Mouse (Mus musculus): ENCODE measurements at regions not wholly inside any gene's neighbourhood (a gene's known extent, or its start where the extent isn't known, plus 50 kb on each side); places are given as distances from the start of the nearest gene placed in this dataset.

DNA sequence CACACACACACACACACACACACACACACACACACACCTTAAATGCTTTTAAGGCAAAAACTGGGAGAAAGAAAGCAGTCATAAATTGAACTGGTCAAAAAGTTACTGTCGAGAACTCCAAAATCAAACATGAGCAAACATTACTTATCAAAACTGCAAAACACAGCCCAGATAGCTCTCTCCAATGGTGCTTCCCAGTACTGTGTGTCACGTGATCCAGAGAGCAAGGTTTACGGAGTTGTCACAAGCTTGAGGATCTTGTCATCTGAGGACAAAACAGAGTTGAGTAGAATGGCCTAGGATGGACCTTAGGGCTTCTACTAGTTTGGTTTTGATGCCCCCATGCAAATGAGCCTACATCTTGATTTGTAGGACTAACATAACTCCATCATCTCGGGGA lies 102.3 kb upstream of the Bcl6 start:
- in situ Hi-C loops (cut with MboI; ENCODE audit: low pct_unique_long_range_greater_than_20kb in 1 of 2, low sequenced_read_pairs in 2 of 2, unreplicated experiment in 1 of 2) = no loop called here

DNA sequence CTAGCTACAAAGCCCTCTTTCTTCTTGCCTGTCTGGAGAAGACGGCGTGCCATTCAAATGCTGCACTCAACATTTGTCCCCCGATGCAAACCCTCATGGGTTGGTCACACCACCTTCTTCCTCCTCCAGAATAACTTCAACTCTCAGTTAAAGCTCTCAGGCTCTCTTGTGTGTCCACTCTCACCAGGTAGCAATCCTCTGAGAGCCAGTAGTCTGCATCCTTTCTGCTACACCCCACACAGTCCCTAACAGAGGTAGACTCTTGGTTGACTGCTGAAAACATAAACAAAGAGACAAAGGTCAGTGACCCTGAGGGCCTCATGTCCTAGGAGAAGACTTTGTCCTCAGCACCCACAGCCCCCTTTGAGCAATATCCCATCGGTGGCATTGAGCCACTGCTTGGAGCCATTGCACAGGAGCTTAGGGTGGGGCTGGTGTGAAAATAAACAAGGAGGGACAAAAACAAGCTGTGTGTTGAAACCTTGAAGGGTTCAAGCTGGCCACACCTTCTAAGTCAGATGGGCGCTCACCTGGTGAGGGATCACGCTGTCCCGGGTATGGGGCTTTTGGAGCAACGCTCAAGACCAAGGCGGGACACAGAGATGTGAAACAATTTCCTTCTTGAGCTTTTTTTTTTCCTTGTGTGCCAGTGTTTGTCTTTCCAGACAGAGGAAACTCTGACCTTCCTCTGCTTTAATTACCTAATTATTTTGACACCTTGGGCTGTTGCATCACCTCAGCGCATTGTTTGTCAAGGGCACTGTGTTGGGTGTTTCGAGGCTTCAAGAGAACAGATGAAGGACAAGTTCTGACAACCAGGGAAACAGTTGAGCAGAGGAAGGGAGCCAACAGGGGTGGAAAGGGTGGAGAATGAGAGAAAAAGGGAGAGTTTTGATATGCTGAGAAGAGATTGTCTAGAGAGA lies 101.4 kb upstream of the Bcl6 start:
- in situ Hi-C loops (cut with MboI; ENCODE audit: low pct_unique_long_range_greater_than_20kb in 1 of 2, low sequenced_read_pairs in 2 of 2, unreplicated experiment in 1 of 2) = no loop called here

DNA sequence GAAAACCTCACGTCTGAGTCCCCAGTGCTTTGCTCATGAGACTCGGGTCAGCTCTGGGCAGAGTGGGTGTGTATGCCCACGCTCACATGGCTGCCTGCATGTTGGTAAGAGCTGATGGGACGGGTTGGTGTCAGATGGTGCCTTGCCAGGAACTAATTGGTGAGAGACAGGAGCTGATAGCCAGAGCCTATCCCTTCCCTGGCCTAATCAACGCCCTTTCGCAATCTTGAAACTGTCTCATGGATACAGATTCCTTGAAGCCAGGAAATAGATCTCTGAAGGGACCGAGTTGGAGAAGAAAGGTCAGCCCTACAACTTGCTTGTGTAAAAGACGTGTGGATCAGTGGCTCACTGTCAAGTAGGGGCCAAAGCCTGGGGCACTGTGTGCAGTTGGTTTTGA lies 95.3 kb upstream of the Bcl6 start:
- in situ Hi-C loops (cut with MboI; ENCODE audit: low pct_unique_long_range_greater_than_20kb in 1 of 2, low sequenced_read_pairs in 2 of 2, unreplicated experiment in 1 of 2) = no loop called here

DNA sequence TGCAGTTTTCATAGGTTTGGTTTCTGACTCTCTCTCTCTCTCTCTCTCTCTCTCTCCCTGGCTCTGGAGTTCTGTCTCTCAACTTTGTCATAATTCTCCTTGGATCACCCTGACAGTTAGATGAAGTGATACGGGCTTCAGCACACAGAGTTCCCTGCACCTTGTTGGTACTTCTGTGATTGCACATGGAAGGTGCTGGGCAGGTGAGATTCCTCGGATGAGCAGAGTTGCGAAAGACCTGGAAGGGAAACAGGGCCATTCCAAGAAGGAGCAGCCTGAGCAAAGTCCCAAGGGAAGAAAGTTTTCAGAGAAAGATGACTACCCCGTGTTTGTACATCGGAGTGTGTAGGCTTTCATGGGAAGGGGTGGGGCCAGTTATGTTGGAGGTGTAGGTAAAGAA lies 91.8 kb upstream of the Bcl6 start:
- in situ Hi-C loops (cut with MboI; ENCODE audit: low pct_unique_long_range_greater_than_20kb in 1 of 2, low sequenced_read_pairs in 2 of 2, unreplicated experiment in 1 of 2) = no loop called here

DNA sequence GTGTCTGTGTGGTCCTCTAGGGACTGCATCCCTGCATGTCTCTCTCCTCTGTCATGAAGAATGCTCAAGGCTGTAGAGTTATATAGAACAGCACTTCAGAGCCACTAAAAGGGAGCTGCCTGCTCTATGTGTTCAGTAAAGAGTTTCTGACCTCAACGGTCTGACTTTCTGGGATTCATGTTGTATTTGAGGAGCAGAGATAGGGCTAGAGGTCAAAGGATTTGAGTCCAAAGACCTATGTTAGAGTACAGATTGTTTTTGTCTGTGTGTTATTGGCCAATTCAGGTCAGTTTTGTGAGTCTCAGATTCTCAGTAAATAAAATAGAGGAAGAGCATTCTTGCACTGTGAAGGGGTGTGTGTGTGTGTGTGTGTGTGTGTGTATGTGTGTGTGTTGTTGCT lies 90.0 kb upstream of the Bcl6 start:
- in situ Hi-C loops (cut with MboI; ENCODE audit: low pct_unique_long_range_greater_than_20kb in 1 of 2, low sequenced_read_pairs in 2 of 2, unreplicated experiment in 1 of 2) = no loop called here

DNA sequence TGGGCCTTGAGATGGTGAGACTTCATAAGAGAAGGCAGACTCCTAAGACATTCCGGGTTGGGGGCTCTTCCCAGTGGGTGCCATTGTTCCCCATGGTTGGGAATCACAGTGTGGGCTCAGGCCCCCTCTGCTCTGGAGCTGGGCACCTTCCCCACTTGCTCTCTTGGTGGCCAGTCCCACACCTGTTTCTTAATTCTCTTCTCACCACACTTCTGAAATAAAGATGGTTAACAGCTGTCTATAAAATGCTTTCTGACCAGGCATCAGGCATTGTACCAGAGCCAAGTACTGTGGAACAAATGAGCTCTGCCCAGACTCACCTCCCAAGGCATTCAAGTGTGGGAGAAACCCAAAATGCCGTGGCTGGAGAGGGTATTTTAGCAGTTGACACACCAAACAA lies 88.8 kb upstream of the Bcl6 start:
- in situ Hi-C loops (cut with MboI; ENCODE audit: low pct_unique_long_range_greater_than_20kb in 1 of 2, low sequenced_read_pairs in 2 of 2, unreplicated experiment in 1 of 2) = no loop called here

DNA sequence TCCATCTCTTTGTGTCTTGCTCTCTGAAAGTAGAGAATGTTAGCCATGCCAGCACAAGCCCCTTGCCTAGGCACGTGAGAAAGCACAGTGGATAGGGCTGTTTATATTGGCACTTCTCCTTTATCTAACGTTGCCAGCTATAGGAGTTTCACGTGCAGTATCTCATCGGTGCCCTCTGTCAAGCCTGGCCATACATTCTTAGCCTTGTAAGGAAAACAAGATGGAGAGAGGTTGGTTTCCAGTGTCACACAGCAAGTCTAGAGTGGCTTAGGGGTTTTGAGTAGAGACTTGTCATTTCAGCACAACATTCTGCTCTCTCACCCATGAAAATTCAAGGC lies 88.1 kb upstream of the Bcl6 start:
- in situ Hi-C loops (cut with MboI; ENCODE audit: low pct_unique_long_range_greater_than_20kb in 1 of 2, low sequenced_read_pairs in 2 of 2, unreplicated experiment in 1 of 2) = no loop called here

DNA sequence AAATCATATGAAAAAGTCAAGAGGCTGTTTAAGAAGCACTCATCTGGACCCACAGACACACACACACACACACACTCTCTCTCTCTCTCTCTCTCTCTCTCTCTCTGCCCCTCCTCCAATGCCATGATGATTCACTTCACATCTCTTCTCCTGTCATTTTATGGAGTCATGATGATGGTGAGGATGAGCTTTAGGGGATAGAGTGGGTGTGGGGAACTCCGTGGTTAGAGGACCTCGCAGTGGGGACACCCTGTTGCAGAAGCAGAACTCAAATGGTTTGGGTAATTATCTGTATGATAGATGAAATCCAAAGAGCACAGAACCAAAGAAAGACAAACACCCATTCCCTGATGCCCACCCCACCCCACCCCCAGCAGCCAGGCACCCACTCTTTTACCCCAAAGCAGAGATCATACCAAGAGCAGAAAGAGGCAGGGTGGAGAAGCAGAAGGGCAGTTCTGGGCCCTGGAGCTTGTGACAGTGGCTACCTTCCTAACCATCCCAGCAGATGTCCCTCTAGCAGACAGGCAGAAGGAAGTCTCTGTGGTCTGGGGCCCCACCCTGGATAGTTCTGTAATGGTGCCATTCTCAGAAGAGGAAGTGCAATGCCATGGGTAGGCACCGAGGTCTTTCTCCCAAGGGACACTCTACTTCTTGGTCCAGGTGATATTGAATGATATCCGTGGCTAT lies 87.6 kb upstream of the Bcl6 start:
- in situ Hi-C loops (cut with MboI; ENCODE audit: low pct_unique_long_range_greater_than_20kb in 1 of 2, low sequenced_read_pairs in 2 of 2, unreplicated experiment in 1 of 2) = no loop called here

DNA sequence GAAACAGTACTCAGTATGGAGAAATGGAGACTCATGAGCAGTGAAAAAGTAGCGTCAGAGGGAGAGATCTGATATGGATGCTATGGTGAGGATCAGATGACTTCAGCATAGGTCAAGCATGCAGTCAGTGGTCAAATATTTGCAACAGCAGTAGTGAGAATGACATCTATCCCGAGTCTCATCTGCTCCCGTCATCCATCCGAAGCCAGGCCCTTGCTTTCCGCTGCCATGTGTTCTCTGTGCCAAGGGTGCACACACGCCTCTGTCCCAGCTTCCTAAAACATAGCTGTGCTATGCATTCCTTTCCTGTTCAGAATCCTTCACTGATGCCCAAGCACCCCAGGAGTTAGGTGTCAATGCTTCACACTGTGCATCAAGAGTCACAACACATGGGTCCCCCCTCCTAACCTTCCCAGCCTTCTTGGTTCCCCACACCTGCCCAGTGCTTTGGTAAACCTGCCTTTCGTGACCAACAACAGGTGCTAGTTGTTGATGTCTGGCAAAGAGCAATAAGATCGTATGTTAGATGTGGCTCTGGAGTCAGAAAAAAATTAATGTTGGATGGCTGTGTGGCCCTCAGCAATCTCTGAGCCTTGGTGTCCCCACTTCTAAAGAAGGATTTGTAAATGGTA lies 85.1 kb upstream of the Bcl6 start:
- in situ Hi-C loops (cut with MboI; ENCODE audit: low pct_unique_long_range_greater_than_20kb in 1 of 2, low sequenced_read_pairs in 2 of 2, unreplicated experiment in 1 of 2) = no loop called here

DNA sequence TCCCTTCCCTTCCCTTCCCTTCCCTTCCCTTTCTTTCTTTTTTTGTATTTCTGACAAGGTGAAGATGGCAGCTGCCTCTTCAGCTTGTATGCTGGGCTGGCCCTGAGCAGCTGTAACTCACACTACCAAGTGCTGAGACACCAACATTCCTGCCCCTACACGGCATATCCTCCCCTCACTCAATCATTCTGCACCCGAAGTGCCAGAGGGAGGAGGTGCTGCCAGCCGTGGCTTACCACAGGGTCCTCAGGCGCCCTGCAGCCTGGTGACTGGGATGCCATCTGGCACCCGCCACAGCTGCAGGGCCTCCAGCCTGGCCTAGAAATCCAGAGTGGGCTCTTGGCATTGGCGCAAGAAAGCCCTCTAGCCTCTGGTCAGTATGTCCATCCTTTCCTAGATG lies 84.4 kb upstream of the Bcl6 start:
- in situ Hi-C loops (cut with MboI; ENCODE audit: low pct_unique_long_range_greater_than_20kb in 1 of 2, low sequenced_read_pairs in 2 of 2, unreplicated experiment in 1 of 2) = no loop called here

DNA sequence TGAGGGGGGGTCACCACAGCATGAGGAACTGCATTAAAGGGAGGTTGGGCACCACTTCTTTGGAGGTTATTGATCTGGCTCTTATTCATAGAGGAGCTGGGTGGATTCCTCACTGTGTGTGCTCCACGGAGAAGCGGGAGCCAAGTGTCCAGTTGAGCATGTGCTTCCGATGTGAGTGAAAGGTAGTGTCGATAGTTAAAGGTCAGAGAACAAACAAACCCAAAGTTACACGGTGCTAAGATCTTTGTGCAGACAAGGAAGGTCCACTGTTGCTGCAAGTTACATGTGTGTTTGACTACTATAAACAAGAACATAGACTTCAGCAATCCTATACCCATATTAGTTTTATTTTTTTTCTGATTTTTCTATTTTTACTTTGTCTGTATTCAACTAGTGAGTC lies 80.8 kb upstream of the Bcl6 start:
- in situ Hi-C loops (cut with MboI; ENCODE audit: low pct_unique_long_range_greater_than_20kb in 1 of 2, low sequenced_read_pairs in 2 of 2, unreplicated experiment in 1 of 2) = no loop called here

DNA sequence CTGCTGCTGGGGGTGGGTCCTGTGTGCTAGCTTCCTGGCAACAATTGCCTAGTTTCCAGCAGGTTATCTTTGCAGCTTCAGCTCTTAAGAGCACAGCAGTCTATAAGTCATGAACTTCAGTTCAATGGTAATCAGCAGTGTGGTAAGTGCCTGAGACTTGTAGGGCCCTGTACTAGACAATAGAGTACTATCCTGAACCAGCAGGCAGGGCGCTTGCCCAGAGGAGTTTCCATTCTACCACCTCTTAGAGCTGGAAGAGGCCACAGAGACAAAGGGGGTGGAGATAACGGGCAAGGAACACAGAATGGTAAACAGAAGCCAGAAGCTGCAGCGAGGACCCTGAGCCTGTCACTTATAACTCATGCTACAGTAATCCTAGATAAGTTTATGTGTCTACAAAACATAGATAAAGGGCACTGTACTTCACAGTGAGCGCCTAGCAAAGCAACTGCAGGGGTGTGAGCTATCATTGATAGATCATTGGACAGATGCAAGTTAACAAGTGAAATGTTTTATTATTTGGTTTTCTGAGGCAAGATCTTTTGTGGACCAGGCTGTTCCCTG lies 79.7 kb upstream of the Bcl6 start:
- in situ Hi-C loops (cut with MboI; ENCODE audit: low pct_unique_long_range_greater_than_20kb in 1 of 2, low sequenced_read_pairs in 2 of 2, unreplicated experiment in 1 of 2) = no loop called here

DNA sequence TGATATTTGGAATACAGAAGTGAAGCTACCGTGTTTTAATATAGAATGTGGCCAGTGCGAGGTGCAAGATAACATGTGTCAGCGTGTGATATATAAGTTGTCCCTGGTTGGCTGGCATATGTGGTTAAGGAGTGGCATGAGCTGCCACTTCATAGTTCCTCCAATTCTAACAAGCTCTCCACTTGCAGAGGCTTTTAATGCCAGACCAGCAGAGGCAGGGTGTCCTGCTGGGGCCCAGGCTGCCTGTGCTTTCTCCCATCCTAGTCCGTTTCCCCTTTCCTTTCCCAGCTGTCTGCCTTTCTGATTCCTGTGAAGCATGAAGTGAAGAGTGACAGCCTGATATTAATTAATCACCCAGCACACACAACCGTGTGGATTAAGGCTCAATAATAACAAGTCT lies 73.7 kb upstream of the Bcl6 start:
- in situ Hi-C loops (cut with MboI; ENCODE audit: low pct_unique_long_range_greater_than_20kb in 1 of 2, low sequenced_read_pairs in 2 of 2, unreplicated experiment in 1 of 2) = no loop called here

DNA sequence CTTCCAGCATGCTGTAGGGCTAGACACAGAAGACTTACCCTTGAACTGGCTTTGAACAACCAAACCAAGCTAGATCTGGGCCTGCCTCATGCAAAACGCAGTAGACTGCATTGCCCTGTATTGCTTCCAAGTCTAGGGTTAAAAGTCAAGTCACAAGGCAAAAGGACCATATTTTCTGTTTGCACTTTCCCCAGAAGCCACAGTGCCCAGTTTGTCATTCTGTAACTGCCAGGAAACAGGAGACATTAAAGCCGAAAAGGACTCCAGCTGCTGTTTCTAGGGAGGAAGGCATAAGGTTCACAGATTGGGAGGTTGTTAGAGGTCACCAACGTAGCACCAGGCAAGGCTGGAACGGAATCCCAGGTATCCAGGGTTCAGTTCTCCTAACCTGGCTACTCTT lies 72.8 kb upstream of the Bcl6 start:
- in situ Hi-C loops (cut with MboI; ENCODE audit: low pct_unique_long_range_greater_than_20kb in 1 of 2, low sequenced_read_pairs in 2 of 2, unreplicated experiment in 1 of 2) = no loop called here

DNA sequence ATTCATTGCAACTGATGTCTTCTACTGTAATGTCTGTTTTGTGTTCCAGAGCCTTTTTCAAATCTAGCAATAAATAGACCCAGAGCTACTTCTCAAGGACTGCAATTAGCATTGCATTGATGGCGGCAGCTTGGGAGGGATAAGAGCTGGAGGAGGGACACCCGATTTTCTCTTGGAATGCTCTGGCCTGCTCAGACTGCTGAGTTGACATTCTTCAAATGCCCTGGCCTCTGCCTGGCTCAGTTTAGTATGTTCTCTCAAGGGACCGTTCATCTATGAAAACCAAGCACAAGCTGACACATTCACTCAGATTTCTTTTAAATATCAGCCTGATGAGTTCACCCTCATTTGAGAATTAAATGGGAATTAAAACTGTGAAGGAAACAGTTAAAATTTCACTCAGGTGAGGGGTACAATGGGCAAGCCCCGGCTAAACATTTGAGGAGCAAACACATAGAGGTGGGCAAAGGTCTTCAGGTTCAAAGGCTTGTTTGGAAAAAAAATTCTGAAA lies 70.5 kb upstream of the Bcl6 start:
- in situ Hi-C loops (cut with MboI; ENCODE audit: low pct_unique_long_range_greater_than_20kb in 1 of 2, low sequenced_read_pairs in 2 of 2, unreplicated experiment in 1 of 2) = no loop called here

DNA sequence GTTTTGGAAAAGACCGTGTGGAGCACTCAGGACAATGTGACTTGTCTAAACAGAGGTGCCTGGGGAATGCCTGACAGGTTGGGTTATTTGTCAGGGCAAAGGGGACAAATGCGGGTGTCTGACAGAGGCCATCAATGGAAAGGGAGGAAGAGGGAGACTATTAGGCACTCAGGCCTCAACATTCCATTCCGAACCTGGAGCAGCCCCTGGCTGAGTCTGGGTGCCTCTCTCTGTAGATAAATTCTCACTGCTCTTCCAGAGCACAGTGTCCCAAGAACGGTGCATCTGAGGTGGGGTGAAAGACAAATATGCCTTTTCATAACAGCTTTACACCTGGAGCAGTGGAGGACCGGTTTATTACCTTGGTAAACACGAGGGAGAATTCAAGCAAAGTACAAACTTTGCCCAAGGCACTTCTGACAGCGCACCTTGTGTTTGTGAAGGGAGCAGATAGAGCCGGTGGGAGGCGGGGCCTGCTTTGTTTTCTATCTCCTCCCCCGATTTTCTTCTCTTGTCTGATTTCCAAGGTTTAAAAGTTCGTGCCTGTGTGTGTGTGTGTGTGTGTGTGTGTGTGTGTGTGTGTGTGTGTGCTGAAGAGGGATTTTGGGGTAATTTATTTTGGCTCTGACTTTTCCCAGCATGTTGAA lies 68.4 kb upstream of the Bcl6 start:
- in situ Hi-C loops (cut with MboI; ENCODE audit: low pct_unique_long_range_greater_than_20kb in 1 of 2, low sequenced_read_pairs in 2 of 2, unreplicated experiment in 1 of 2) = no loop called here

DNA sequence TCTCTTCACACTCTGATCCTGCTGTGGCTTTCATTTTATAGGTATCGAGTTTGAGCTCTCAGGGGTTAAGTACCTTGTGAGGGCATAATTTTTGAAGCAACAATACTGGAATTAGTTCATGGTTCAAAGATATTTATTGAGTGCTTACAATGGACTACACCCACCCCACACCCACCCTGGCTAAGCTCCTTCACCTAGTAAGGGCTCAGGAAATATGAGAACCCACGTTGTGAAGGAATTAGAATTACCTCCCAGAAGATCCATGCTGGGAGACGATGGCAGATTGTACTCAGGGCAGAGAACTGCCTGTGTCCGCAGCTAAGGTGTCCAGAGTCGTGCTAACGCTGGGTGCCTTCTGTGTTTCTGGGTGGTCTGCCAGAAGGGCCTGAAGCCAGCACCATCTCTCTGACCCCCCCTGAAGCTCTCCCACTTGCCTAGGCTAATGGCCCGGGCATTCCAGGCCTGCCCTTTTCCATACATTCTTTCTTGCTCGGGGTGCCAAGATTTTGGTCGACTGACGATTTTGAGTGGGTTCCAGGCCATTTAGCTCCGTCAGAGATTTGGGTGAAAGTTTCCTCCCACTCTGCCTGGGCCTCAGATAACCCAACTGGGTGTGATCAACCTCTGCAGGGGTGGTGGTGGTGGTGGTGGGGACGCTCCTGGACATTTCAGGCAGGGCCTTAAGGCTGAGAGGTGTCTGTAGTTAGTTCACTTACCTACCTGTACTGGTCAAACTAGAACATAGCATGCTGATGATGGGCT lies 67.7 kb upstream of the Bcl6 start:
- in situ Hi-C loops (cut with MboI; ENCODE audit: low pct_unique_long_range_greater_than_20kb in 1 of 2, low sequenced_read_pairs in 2 of 2, unreplicated experiment in 1 of 2) = no loop called here

DNA sequence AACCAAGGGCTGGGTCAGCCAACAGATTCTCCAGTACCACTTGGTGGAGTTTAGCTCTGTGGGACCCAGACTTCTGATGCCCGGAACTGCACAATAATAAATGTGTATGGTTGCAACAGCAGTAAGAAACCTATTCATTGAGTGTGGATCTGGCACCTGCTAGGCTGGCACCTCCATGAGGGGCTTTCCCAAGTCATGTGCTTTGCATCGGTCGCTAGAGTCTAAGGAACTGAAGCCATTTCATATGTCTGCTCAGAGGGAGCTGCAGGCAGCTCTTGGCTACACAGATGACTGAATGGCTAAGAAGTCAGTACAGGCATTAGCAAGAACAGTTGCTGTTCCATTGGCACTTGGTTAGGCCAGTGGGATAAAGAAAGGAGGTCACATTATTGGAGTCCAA lies 65.6 kb upstream of the Bcl6 start:
- in situ Hi-C loops (cut with MboI; ENCODE audit: low pct_unique_long_range_greater_than_20kb in 1 of 2, low sequenced_read_pairs in 2 of 2, unreplicated experiment in 1 of 2) = no loop called here

Data from mouse embryonic stem cell (cell line).